Mouse (Mus musculus): ENCODE data around the gene Paqr9. TPM values are rescaled to one million over a fixed set of nuclear protein-coding genes. Genes with fewer than 3 reads are reported as not detected.
"Not testable (repeated sequence)": the region's sequence is repeated elsewhere in the genome, so short reads cannot be mapped to it uniquely, and the experiment has no call there.

Gene Paqr9
- polyA plus RNA-seq (2015; fragmentation: Nextera tagmentation; extraction: Ambion mirVana): 63.6 and 68.7 TPM in 2 replicates

- peak within 1 kb of the TSS; percentile 86 for H3K27ac ChIP-seq (ENCODE audit: low read depth)
- peak within 1 kb of the TSS; percentile 70 for H3K4me3 ChIP-seq (ENCODE audit: low read depth, low read length)
- no peak for TF ChIP-seq EP300 (IDR thresholded peaks at IDR 0.05; ENCODE audit: low read depth)
- TF ChIP-seq CTCF (IDR thresholded peaks at IDR 0.05; ENCODE audit: low read depth): no peak
- peaks cover 22% of the 10 kb centered on the region; the same call in 1 of the 2 replicates for H3K27me3 ChIP-seq (ENCODE audit: insufficient read depth, low read length)
- ATAC-seq: peak; percentile 72
- peaks cover 39% of the 10 kb centered on the region for H3K4me1 ChIP-seq (ENCODE audit: insufficient read depth)
- H3K9me3 ChIP-seq (ENCODE audit: low read length): no peaks in the 10 kb centered on the region
- under 1% methylated on average over 50 of the region's 118 CpGs for WGBS (ENCODE audit: insufficient replicate concordance)
- DNase-seq: peak; percentile 86
- peak within 1 kb of the TSS; percentile 77 for H3K9ac ChIP-seq (replicated peaks)
- H3K36me3 ChIP-seq (replicated peaks; ENCODE audit: insufficient read depth, low read length): peaks cover 3% of the 10 kb centered on the region; the same call in 1 of the 2 replicates
- peak within 1 kb of the TSS; percentile 86 for H3K4me2 ChIP-seq (ENCODE audit: low read depth, low read length)
Measured at GRCm38 (mm10) chr9:95559059-95559935, at the start of gene Paqr9. Paqr9 (plus strand) TSS chr9:95559657.

GRCm38 (mm10) chr9:95510693-95511404 is 48.6 kb upstream of the Paqr9 start:
- TF ChIP-seq EP300 (IDR thresholded peaks at IDR 0.05; ENCODE audit: low read depth) (no peak), CTCF (IDR thresholded peaks at IDR 0.05; ENCODE audit: low read depth) (no peak)
- Histone ChIP-seq H3K27ac (ENCODE audit: low read depth) (peak overlapping the region; percentile 95), H3K4me1 (ENCODE audit: insufficient read depth) (peaks cover 14% of the 10 kb centered on the region), H3K27me3 (ENCODE audit: insufficient read depth, low read length) (no peaks in the 10 kb centered on the region), H3K9me3 (ENCODE audit: low read length) (no peaks in the 10 kb centered on the region), H3K9ac (replicated peaks) (peak overlapping the region; percentile 99), H3K4me3 (ENCODE audit: low read depth, low read length) (peak overlapping the region; percentile 100), H3K36me3 (replicated peaks; ENCODE audit: insufficient read depth, low read length) (no peaks in the 10 kb centered on the region; the same call in 1 of the 2 replicates), H3K4me2 (ENCODE audit: low read depth, low read length) (peak overlapping the region; percentile 96)
- peak; percentile 33 for DNase-seq
- WGBS (ENCODE audit: insufficient replicate concordance): 3% methylated on average over 21 of the region's 21 CpGs
- ATAC-seq: no peak

GRCm38 (mm10) chr9:95511472-95512330 is 47.8 kb upstream of the Paqr9 start, which contains the start of gene U2surp:
U2surp (minus strand) TSS chr9:95511996.
- ATAC-seq (peak; percentile 97), DNase-seq (peak; percentile 97)
- Histone ChIP-seq H3K4me1 (ENCODE audit: insufficient read depth) (peaks cover 14% of the 10 kb centered on the region), H3K4me3 (ENCODE audit: low read depth, low read length) (peak within 1 kb of the TSS; percentile 100), H3K27me3 (ENCODE audit: insufficient read depth, low read length) (no peaks in the 10 kb centered on the region), H3K4me2 (ENCODE audit: low read depth, low read length) (peak within 1 kb of the TSS; percentile 96), H3K27ac (ENCODE audit: low read depth) (peak within 1 kb of the TSS; percentile 95), H3K9ac (replicated peaks) (peak within 1 kb of the TSS; percentile 99), H3K36me3 (replicated peaks; ENCODE audit: insufficient read depth, low read length) (no peaks in the 10 kb centered on the region; the same call in 1 of the 2 replicates), H3K9me3 (ENCODE audit: low read length) (no peaks in the 10 kb centered on the region)
- WGBS (ENCODE audit: insufficient replicate concordance): under 1% methylated on average over 69 of the region's 74 CpGs
- TF ChIP-seq CTCF (IDR thresholded peaks at IDR 0.05; ENCODE audit: low read depth) (peak; percentile 40), EP300 (IDR thresholded peaks at IDR 0.05; ENCODE audit: low read depth) (peak; percentile 72; the same call in 1 of the 2 replicates)

- H3K9ac ChIP-seq (replicated peaks): peak overlapping the region; percentile 99
- peaks cover 14% of the 10 kb centered on the region for H3K4me1 ChIP-seq (ENCODE audit: insufficient read depth)
- no peaks in the 10 kb centered on the region; the same call in 1 of the 2 replicates for H3K36me3 ChIP-seq (replicated peaks; ENCODE audit: insufficient read depth, low read length)
- peak overlapping the region; percentile 95 for H3K27ac ChIP-seq (ENCODE audit: low read depth)
- WGBS (ENCODE audit: insufficient replicate concordance): 16% methylated on average over 15 of the region's 15 CpGs
- ATAC-seq (peak; percentile 39), DNase-seq (no peak)
- H3K4me3 ChIP-seq (ENCODE audit: low read depth, low read length): peak overlapping the region; percentile 100
- H3K27me3 ChIP-seq (ENCODE audit: insufficient read depth, low read length): no peaks in the 10 kb centered on the region
- TF ChIP-seq CTCF (IDR thresholded peaks at IDR 0.05; ENCODE audit: low read depth) (no peak; the same call in 1 of the 2 replicates), EP300 (IDR thresholded peaks at IDR 0.05; ENCODE audit: low read depth) (no peak)
- H3K4me2 ChIP-seq (ENCODE audit: low read depth, low read length): peak overlapping the region; percentile 96
- H3K9me3 ChIP-seq (ENCODE audit: low read length): no peaks in the 10 kb centered on the region
Measured at GRCm38 (mm10) chr9:95512331-95513030, 47.0 kb upstream of the Paqr9 start.

GRCm38 (mm10) chr9:95513776-95514175 is 45.7 kb upstream of the Paqr9 start:
- TF ChIP-seq CTCF (IDR thresholded peaks at IDR 0.05; ENCODE audit: low read depth) (no peak), EP300 (IDR thresholded peaks at IDR 0.05; ENCODE audit: low read depth) (no peak)
- DNase-seq (no peak), ATAC-seq (no peak)
- Histone ChIP-seq H3K9me3 (ENCODE audit: low read length) (no peaks in the 10 kb centered on the region), H3K4me1 (ENCODE audit: insufficient read depth) (peaks cover 14% of the 10 kb centered on the region), H3K4me3 (ENCODE audit: low read depth, low read length) (no peak overlapping the region), H3K27me3 (ENCODE audit: insufficient read depth, low read length) (no peaks in the 10 kb centered on the region), H3K27ac (ENCODE audit: low read depth) (no peak overlapping the region), H3K4me2 (ENCODE audit: low read depth, low read length) (no peak overlapping the region), H3K36me3 (replicated peaks; ENCODE audit: insufficient read depth, low read length) (no peaks in the 10 kb centered on the region; the same call in 1 of the 2 replicates), H3K9ac (replicated peaks) (no peak overlapping the region)
- 88% methylated on average over 2 of the region's 2 CpGs for WGBS (ENCODE audit: insufficient replicate concordance)

GRCm38 (mm10) chr9:95514361-95514760 is 45.1 kb upstream of the Paqr9 start:
- not testable (repeated sequence) for H3K9me3 ChIP-seq (ENCODE audit: low read length); H3K27ac ChIP-seq (ENCODE audit: low read depth); H3K27me3 ChIP-seq (ENCODE audit: insufficient read depth, low read length); ATAC-seq; H3K4me2 ChIP-seq (ENCODE audit: low read depth, low read length); H3K9ac ChIP-seq (replicated peaks); H3K4me3 ChIP-seq (ENCODE audit: low read depth, low read length); DNase-seq; H3K36me3 ChIP-seq (replicated peaks; ENCODE audit: insufficient read depth, low read length)
- H3K4me1 ChIP-seq (ENCODE audit: insufficient read depth): peaks cover 12% of the 10 kb centered on the region
- 88% methylated on average over 3 of the region's 3 CpGs for WGBS (ENCODE audit: insufficient replicate concordance)
